ENCODE assay signal across 12 mouse cellular contexts in genomic region chr17:86032113-86032714, GRCm38 (mm10).
DNase-seq lines count a peak whose midpoint lies in the region; ATAC-seq lines count a peak whose summit lies in the region.
"Had no signal": no experiment of that assay in that cellular context is flagged by ENCODE, and none has a peak within 500 bp of the region (broad histone marks: within the 10 kb centered on the region; RNA-seq: fewer than 3 reads in every experiment).

No protein-coding gene starts in this region.

- WGBS in hindbrain, embryonic 12.5 days: 71% methylated on average over 3 of the region's 3 CpGs
- WGBS in hindbrain, embryonic 10.5 days: 73% methylated on average over 3 of the region's 3 CpGs
- 80% methylated on average over 3 of the region's 3 CpGs for WGBS in hindbrain, embryonic 13.5 days

- no peak overlapping the region for H3K4me3 ChIP-seq in hindbrain, embryonic 12.5 days
- H3K4me3 ChIP-seq in hindbrain, embryonic 10.5 days: no peak overlapping the region
- no peak overlapping the region for H3K4me3 ChIP-seq in hindbrain, embryonic 13.5 days
- H3K4me3 ChIP-seq: forebrain, embryonic 12.5 days; hindbrain, embryonic 15.5 days had no signal

- H3K9ac ChIP-seq in hindbrain, embryonic 12.5 days: no peak overlapping the region
- no peak overlapping the region for H3K9ac ChIP-seq in hindbrain, embryonic 13.5 days
- H3K9ac ChIP-seq: forebrain, embryonic 12.5 days; hindbrain, embryonic 15.5 days had no signal

- no peaks in the 10 kb centered on the region for H3K27me3 ChIP-seq in hindbrain, embryonic 12.5 days
- H3K27me3 ChIP-seq in hindbrain, embryonic 10.5 days (ENCODE audit: insufficient read depth, poor library complexity, severe bottlenecking): no peaks in the 10 kb centered on the region
- H3K27me3 ChIP-seq in hindbrain, embryonic 13.5 days: no peaks in the 10 kb centered on the region
- H3K27me3 ChIP-seq: forebrain, embryonic 12.5 days; hindbrain, embryonic 15.5 days had no signal

- H3K9me3 ChIP-seq in hindbrain, embryonic 12.5 days (replicated peaks): no peaks in the 10 kb centered on the region
- H3K9me3 ChIP-seq in hindbrain, embryonic 10.5 days: no peaks in the 10 kb centered on the region
- H3K9me3 ChIP-seq in hindbrain, embryonic 13.5 days: no peaks in the 10 kb centered on the region
- H3K9me3 ChIP-seq: forebrain, embryonic 12.5 days; hindbrain, embryonic 15.5 days had no signal

- intact Hi-C loops in heart, postnatal 10 days (cut with DNase I): no loop called here

- peak overlapping the region; percentile 55; the same call in 1 of the 2 replicates for H3K27ac ChIP-seq in hindbrain, embryonic 12.5 days
- no peak overlapping the region for H3K27ac ChIP-seq in hindbrain, embryonic 10.5 days
- no peak overlapping the region for H3K27ac ChIP-seq in hindbrain, embryonic 13.5 days
- H3K27ac ChIP-seq: forebrain, embryonic 12.5 days; hindbrain, embryonic 15.5 days had no signal

- H3K36me3 ChIP-seq in hindbrain, embryonic 12.5 days: no peaks in the 10 kb centered on the region
- H3K36me3 ChIP-seq in hindbrain, embryonic 10.5 days: no peaks in the 10 kb centered on the region
- no peaks in the 10 kb centered on the region for H3K36me3 ChIP-seq in hindbrain, embryonic 13.5 days
- H3K36me3 ChIP-seq: forebrain, embryonic 12.5 days; hindbrain, embryonic 15.5 days had no signal

- no peak for DNase-seq in hindbrain, embryonic 10.5 days (ENCODE audit: low spot score)
- peak; percentile 70 for DNase-seq in embryo, embryonic 10.5 days (ENCODE audit: low spot score)
- DNase-seq in heart, postnatal 10 days: peak; percentile 43 to 47
- peak; percentile 30 for DNase-seq in lung, postnatal 10 days
- no peak for DNase-seq in adrenal gland, postnatal 36 days
- no peak for DNase-seq in testis, postnatal 10 days (ENCODE audit: low spot score)
- DNase-seq: cerebellum, adult 18-20 months had no signal

- no peak for ATAC-seq in hindbrain, embryonic 12.5 days (ENCODE audit: low FRiP score)
- ATAC-seq in hindbrain, embryonic 13.5 days (ENCODE audit: low FRiP score): no peak

- no peak overlapping the region for H3K4me2 ChIP-seq in hindbrain, embryonic 12.5 days (replicated peaks)
- no peak overlapping the region for H3K4me2 ChIP-seq in hindbrain, embryonic 13.5 days
- H3K4me2 ChIP-seq: forebrain, embryonic 12.5 days; hindbrain, embryonic 15.5 days; midbrain, embryonic 11.5 days had no signal

- no peaks in the 10 kb centered on the region for H3K4me1 ChIP-seq in hindbrain, embryonic 12.5 days
- H3K4me1 ChIP-seq in hindbrain, embryonic 10.5 days (replicated peaks): no peaks in the 10 kb centered on the region; the same call in 1 of the 2 replicates
- 0 out of 2 replicates have a peak, but pooled peaks cover 4% of the 10 kb centered on the region for H3K4me1 ChIP-seq in hindbrain, embryonic 13.5 days (replicated peaks)
- H3K4me1 ChIP-seq: forebrain, embryonic 12.5 days had no signal

Comparison
In these comparisons a context has a peak if more than half of its experiments do, and no peak if none do; other contexts are left out.
1. DNase-seq: peak in embryo, embryonic 10.5 days (single experiment), heart, postnatal 10 days (2 of 2) and lung, postnatal 10 days (single experiment); none in hindbrain, embryonic 10.5 days (single experiment), adrenal gland, postnatal 36 days (0 of 2) and testis, postnatal 10 days (single experiment).